Mouse (Mus musculus): ENCODE results near the gene Fbln2. TPM values are rescaled to one million over a fixed set of nuclear protein-coding genes. Genes with fewer than 3 reads are reported as not detected.

The Fbln2 gene
- polyA plus RNA-seq, 1 experiment from 2014 or later, result 19.5 TPM

GRCm38 (mm10) chr6:91200429-91201188, 11.6 kb upstream of the Fbln2 start:
- no peak overlapping the region for H3K9ac ChIP-seq (ENCODE audit: low read depth, low read length)
- no peak overlapping the region for H3K4me2 ChIP-seq (replicated peaks; ENCODE audit: low read depth)
- WGBS, result 60% methylated on average over 8 of the region's 8 CpGs
- no peaks in the 10 kb centered on the region for H3K27me3 ChIP-seq (replicated peaks; ENCODE audit: control insufficient read depth, insufficient read depth, low read length)
- H3K4me3 ChIP-seq (ENCODE audit: low read depth, low read length), result no peak overlapping the region
- no peaks in the 10 kb centered on the region for H3K9me3 ChIP-seq (ENCODE audit: control insufficient read depth)
- H3K27ac ChIP-seq (ENCODE audit: low read depth, low read length), result no peak overlapping the region
- ATAC-seq, result no peak
- H3K36me3 ChIP-seq (ENCODE audit: control insufficient read depth, insufficient read depth), result no peaks in the 10 kb centered on the region
- no peaks in the 10 kb centered on the region for H3K4me1 ChIP-seq (replicated peaks; ENCODE audit: control insufficient read depth, insufficient read depth, low read length)
- TF ChIP-seq CTCF (IDR thresholded peaks at IDR 0.05; ENCODE audit: low read depth), result no peak

- ATAC-seq, result no peak
- WGBS, result 66% methylated on average over 8 of the region's 8 CpGs
- Histone ChIP-seq H3K27me3 (replicated peaks; ENCODE audit: control insufficient read depth, insufficient read depth, low read length) (no peaks in the 10 kb centered on the region), H3K36me3 (ENCODE audit: control insufficient read depth, insufficient read depth) (no peaks in the 10 kb centered on the region), H3K4me3 (ENCODE audit: low read depth, low read length) (no peak overlapping the region), H3K4me1 (replicated peaks; ENCODE audit: control insufficient read depth, insufficient read depth, low read length) (no peaks in the 10 kb centered on the region), H3K9ac (ENCODE audit: low read depth, low read length) (no peak overlapping the region), H3K27ac (ENCODE audit: low read depth, low read length) (no peak overlapping the region), H3K4me2 (replicated peaks; ENCODE audit: low read depth) (no peak overlapping the region), H3K9me3 (ENCODE audit: control insufficient read depth) (no peaks in the 10 kb centered on the region)
- no peak for TF ChIP-seq CTCF (IDR thresholded peaks at IDR 0.05; ENCODE audit: low read depth)
Observed at GRCm38 (mm10) chr6:91201881-91202341, 10.3 kb upstream of the Fbln2 start.

- WGBS, result 68% methylated on average over 4 of the region's 4 CpGs
- Histone ChIP-seq H3K4me1 (replicated peaks; ENCODE audit: control insufficient read depth, insufficient read depth, low read length) (no peaks in the 10 kb centered on the region), H3K27me3 (replicated peaks; ENCODE audit: control insufficient read depth, insufficient read depth, low read length) (no peaks in the 10 kb centered on the region), H3K9ac (ENCODE audit: low read depth, low read length) (no peak overlapping the region), H3K4me3 (ENCODE audit: low read depth, low read length) (no peak overlapping the region), H3K36me3 (ENCODE audit: control insufficient read depth, insufficient read depth) (no peaks in the 10 kb centered on the region), H3K9me3 (ENCODE audit: control insufficient read depth) (no peaks in the 10 kb centered on the region), H3K4me2 (replicated peaks; ENCODE audit: low read depth) (no peak overlapping the region), H3K27ac (ENCODE audit: low read depth, low read length) (no peak overlapping the region)
- no peak for ATAC-seq
- TF ChIP-seq CTCF (IDR thresholded peaks at IDR 0.05; ENCODE audit: low read depth), result no peak
Observed at GRCm38 (mm10) chr6:91202571-91202970, 9.7 kb upstream of the Fbln2 start.

- no peak for ATAC-seq
- no peak overlapping the region for H3K4me2 ChIP-seq (replicated peaks; ENCODE audit: low read depth)
Observed at GRCm38 (mm10) chr6:91205346-91205745, 6.9 kb upstream of the Fbln2 start.

GRCm38 (mm10) chr6:91205791-91206190, 6.5 kb upstream of the Fbln2 start:
- no peak overlapping the region for H3K9ac ChIP-seq (ENCODE audit: low read depth, low read length)
- H3K9me3 ChIP-seq (ENCODE audit: control insufficient read depth), result no peaks in the 10 kb centered on the region
- no peaks in the 10 kb centered on the region for H3K36me3 ChIP-seq (ENCODE audit: control insufficient read depth, insufficient read depth)
- H3K27me3 ChIP-seq (replicated peaks; ENCODE audit: control insufficient read depth, insufficient read depth, low read length), result peaks cover 5% of the 10 kb centered on the region; the same call in 1 of the 2 replicates
- no peaks in the 10 kb centered on the region for H3K4me1 ChIP-seq (replicated peaks; ENCODE audit: control insufficient read depth, insufficient read depth, low read length)
- no peak overlapping the region for H3K4me2 ChIP-seq (replicated peaks; ENCODE audit: low read depth)
- ATAC-seq, result no peak
- H3K4me3 ChIP-seq (ENCODE audit: low read depth, low read length), result no peak overlapping the region
- no peak overlapping the region for H3K27ac ChIP-seq (ENCODE audit: low read depth, low read length)
- WGBS, result 57% methylated on average over 5 of the region's 5 CpGs
- no peak for TF ChIP-seq CTCF (IDR thresholded peaks at IDR 0.05; ENCODE audit: low read depth)

More at GRCm38 (mm10) chr6:91205346-91205745, 6.9 kb upstream of the Fbln2 start:
- Histone ChIP-seq H3K9ac (ENCODE audit: low read depth, low read length) (no peak overlapping the region), H3K27me3 (replicated peaks; ENCODE audit: control insufficient read depth, insufficient read depth, low read length) (peaks cover under 1% of the 10 kb centered on the region; the same call in 1 of the 2 replicates), H3K4me1 (replicated peaks; ENCODE audit: control insufficient read depth, insufficient read depth, low read length) (no peaks in the 10 kb centered on the region), H3K27ac (ENCODE audit: low read depth, low read length) (no peak overlapping the region), H3K9me3 (ENCODE audit: control insufficient read depth) (no peaks in the 10 kb centered on the region), H3K36me3 (ENCODE audit: control insufficient read depth, insufficient read depth) (no peaks in the 10 kb centered on the region), H3K4me3 (ENCODE audit: low read depth, low read length) (no peak overlapping the region)
- no peak for TF ChIP-seq CTCF (IDR thresholded peaks at IDR 0.05; ENCODE audit: low read depth)
- 66% methylated on average over 3 of the region's 3 CpGs for WGBS

- Histone ChIP-seq H3K36me3 (ENCODE audit: control insufficient read depth, insufficient read depth) (no peaks in the 10 kb centered on the region), H3K9ac (ENCODE audit: low read depth, low read length) (no peak overlapping the region), H3K4me2 (replicated peaks; ENCODE audit: low read depth) (no peak overlapping the region), H3K9me3 (ENCODE audit: control insufficient read depth) (no peaks in the 10 kb centered on the region), H3K27ac (ENCODE audit: low read depth, low read length) (no peak overlapping the region), H3K4me3 (ENCODE audit: low read depth, low read length) (no peak overlapping the region), H3K4me1 (replicated peaks; ENCODE audit: control insufficient read depth, insufficient read depth, low read length) (no peaks in the 10 kb centered on the region), H3K27me3 (replicated peaks; ENCODE audit: control insufficient read depth, insufficient read depth, low read length) (peaks cover 13% of the 10 kb centered on the region; the same call in 1 of the 2 replicates)
- TF ChIP-seq CTCF (IDR thresholded peaks at IDR 0.05; ENCODE audit: low read depth), result no peak
- WGBS, result 60% methylated on average over 3 of the region's 3 CpGs
- no peak for ATAC-seq
Observed at GRCm38 (mm10) chr6:91207491-91207890, 4.8 kb upstream of the Fbln2 start.

All from intestine, postnatal 0 days (tissue).